Mouse (Mus musculus) heart, postnatal 0 days (tissue): ENCODE measurements around the gene Arhgap15.

Experiments
- CTCF ChIP-seq: IDR thresholded peaks from 2 replicates; pipeline ENCODE4 v1.5.1; 2016; ENCODE audit warnings: antibody characterized with exemption, control low read depth, low read depth
- EP300 ChIP-seq: IDR thresholded peaks from 2 replicates; pipeline ENCODE4 v1.6.1; 2016; ENCODE audit warnings: antibody characterized with exemption, low read depth

- no peak for TF ChIP-seq CTCF
- no peak for TF ChIP-seq EP300
Observed at GRCm38 (mm10) chr2:44147486-44147885, 398.9 kb downstream of the Arhgap15 start.
